Mouse (Mus musculus): ENCODE measurements around the gene Olfr1045. TPM values are rescaled to one million over a fixed set of nuclear protein-coding genes. Genes with fewer than 3 reads are reported as not detected.
"Not testable (repeated sequence)": the region's sequence is repeated elsewhere in the genome, so short reads cannot be mapped to it uniquely, and the experiment has no call there.

The Olfr1045 gene
- polyA plus RNA-seq (2015; fragmentation: Nextera tagmentation; extraction: Ambion mirVana): not detected in 2 replicates

DNA sequence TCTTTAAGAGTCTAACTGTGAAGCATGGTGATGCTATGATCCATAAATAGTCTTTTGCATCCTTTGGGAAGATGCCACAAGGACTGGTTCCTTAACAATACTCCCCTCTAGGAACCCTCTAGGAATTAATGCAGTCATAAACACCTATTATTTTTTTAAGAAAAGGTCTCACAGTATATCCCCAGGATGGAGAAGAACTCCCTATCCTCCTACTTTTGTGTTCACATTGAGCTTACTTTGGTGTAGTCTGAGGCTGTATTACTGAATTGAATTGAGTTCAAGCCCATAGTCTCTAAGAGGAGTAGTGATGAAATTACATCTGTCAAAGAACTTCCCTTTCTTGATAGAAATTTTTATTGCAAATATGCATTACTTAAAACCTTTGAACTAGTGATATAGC lies at the start of gene Olfr1045:
TSS of gene Olfr1045 (minus strand) at position 101 of the 400 bp plus-strand sequence.
- no peak within 1 kb of the TSS for H3K27ac ChIP-seq (ENCODE audit: low read length)
- H3K36me3 ChIP-seq (ENCODE audit: control insufficient read depth, insufficient read depth): no peaks in the 10 kb centered on the region
- H3K9me3 ChIP-seq (replicated peaks; ENCODE audit: control insufficient read depth, low read length): no peaks in the 10 kb centered on the region
- ATAC-seq (ENCODE audit: low read depth): no peak
- no peak within 1 kb of the TSS for H3K4me2 ChIP-seq (ENCODE audit: low read depth, low read length)
- no peak within 1 kb of the TSS for H3K4me3 ChIP-seq (ENCODE audit: low read depth, low read length)
- no peak within 1 kb of the TSS for H3K9ac ChIP-seq (ENCODE audit: low read depth, low read length)
- no peaks in the 10 kb centered on the region for H3K27me3 ChIP-seq (ENCODE audit: control insufficient read depth, insufficient read depth, low read depth, low read length)
- H3K4me1 ChIP-seq (ENCODE audit: control insufficient read depth, low read depth, low read length): no peaks in the 10 kb centered on the region

GRCm38 (mm10) chr2:86240189-86240588 lies 37.4 kb upstream of the Olfr1045 start, which contains the start of gene Olfr1048:
Gene Olfr1048, minus strand, starts transcription at chr2:86240289.
- H3K9ac ChIP-seq (ENCODE audit: low read depth, low read length): no peak within 1 kb of the TSS
- no peak for ATAC-seq (ENCODE audit: low read depth)
- H3K9me3 ChIP-seq (replicated peaks; ENCODE audit: control insufficient read depth, low read length): no peaks in the 10 kb centered on the region; the same call in 1 of the 2 replicates
- H3K27me3 ChIP-seq (ENCODE audit: control insufficient read depth, insufficient read depth, low read depth, low read length): no peaks in the 10 kb centered on the region
- H3K36me3 ChIP-seq (ENCODE audit: control insufficient read depth, insufficient read depth): no peaks in the 10 kb centered on the region
- no peaks in the 10 kb centered on the region for H3K4me1 ChIP-seq (ENCODE audit: control insufficient read depth, low read depth, low read length)
- no peak within 1 kb of the TSS for H3K4me2 ChIP-seq (ENCODE audit: low read depth, low read length)
- no peak within 1 kb of the TSS for H3K27ac ChIP-seq (ENCODE audit: low read length)
- no peak within 1 kb of the TSS for H3K4me3 ChIP-seq (ENCODE audit: low read depth, low read length)

DNA sequence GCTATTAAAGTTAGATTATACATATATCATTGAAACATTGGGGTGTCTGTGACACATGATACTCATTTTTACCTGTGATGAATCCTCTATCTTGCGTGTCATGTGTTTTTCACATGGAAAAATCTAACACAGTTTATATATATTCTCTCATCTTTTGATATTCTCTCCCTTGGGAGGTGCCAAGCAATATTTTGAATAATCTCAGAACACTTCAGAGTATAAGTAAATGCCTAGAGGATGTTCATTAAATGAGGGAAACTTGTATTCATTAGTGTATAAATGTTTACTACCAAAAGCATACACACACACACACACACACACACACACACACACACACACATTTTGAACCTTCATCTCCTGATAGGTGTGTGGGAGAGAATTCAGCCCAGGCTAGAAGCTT lies 28.5 kb upstream of the Olfr1045 start, which contains the start of gene Olfr1047:
TSS of gene Olfr1047 (minus strand) at position 101 of the 400 bp plus-strand sequence.
- no peak for ATAC-seq (ENCODE audit: low read depth)
- H3K9ac ChIP-seq (ENCODE audit: low read depth, low read length): no peak within 1 kb of the TSS
- no peaks in the 10 kb centered on the region for H3K36me3 ChIP-seq (ENCODE audit: control insufficient read depth, insufficient read depth)
- no peak within 1 kb of the TSS for H3K4me3 ChIP-seq (ENCODE audit: low read depth, low read length)
- H3K27me3 ChIP-seq (ENCODE audit: control insufficient read depth, insufficient read depth, low read depth, low read length): no peaks in the 10 kb centered on the region
- WGBS (ENCODE audit: insufficient replicate concordance): 56% methylated on average over 1 of the region's 1 CpGs
- no peak within 1 kb of the TSS for H3K27ac ChIP-seq (ENCODE audit: low read length)
- H3K9me3 ChIP-seq (replicated peaks; ENCODE audit: control insufficient read depth, low read length): no peaks in the 10 kb centered on the region; the same call in 1 of the 2 replicates
- H3K4me1 ChIP-seq (ENCODE audit: control insufficient read depth, low read depth, low read length): no peaks in the 10 kb centered on the region
- no peak within 1 kb of the TSS for H3K4me2 ChIP-seq (ENCODE audit: low read depth, low read length)

GRCm38 (mm10) chr2:86219214-86219613 lies 16.4 kb upstream of the Olfr1045 start, which contains the start of gene Olfr1046:
Gene Olfr1046, minus strand, starts transcription at chr2:86219314.
- no peaks in the 10 kb centered on the region for H3K9me3 ChIP-seq (replicated peaks; ENCODE audit: control insufficient read depth, low read length)
- no peak within 1 kb of the TSS for H3K9ac ChIP-seq (ENCODE audit: low read depth, low read length)
- H3K27me3 ChIP-seq (ENCODE audit: control insufficient read depth, insufficient read depth, low read depth, low read length): no peaks in the 10 kb centered on the region
- H3K4me2 ChIP-seq (ENCODE audit: low read depth, low read length): no peak within 1 kb of the TSS
- H3K36me3 ChIP-seq (ENCODE audit: control insufficient read depth, insufficient read depth): no peaks in the 10 kb centered on the region
- H3K27ac ChIP-seq (ENCODE audit: low read length): no peak within 1 kb of the TSS
- no peak within 1 kb of the TSS for H3K4me3 ChIP-seq (ENCODE audit: low read depth, low read length)
- WGBS (ENCODE audit: insufficient replicate concordance): 33% methylated on average over 2 of the region's 2 CpGs
- H3K4me1 ChIP-seq (ENCODE audit: control insufficient read depth, low read depth, low read length): no peaks in the 10 kb centered on the region
- ATAC-seq (ENCODE audit: low read depth): no peak

GRCm38 (mm10) chr2:86195863-86196262 lies 6.9 kb downstream of the Olfr1045 start:
- H3K4me2 ChIP-seq (ENCODE audit: low read depth, low read length): no peak overlapping the region
- no peak overlapping the region for H3K27ac ChIP-seq (ENCODE audit: low read length)
- H3K36me3 ChIP-seq (ENCODE audit: control insufficient read depth, insufficient read depth): no peaks in the 10 kb centered on the region
- H3K4me1 ChIP-seq (ENCODE audit: control insufficient read depth, low read depth, low read length): no peaks in the 10 kb centered on the region
- H3K27me3 ChIP-seq (ENCODE audit: control insufficient read depth, insufficient read depth, low read depth, low read length): no peaks in the 10 kb centered on the region
- no peak overlapping the region for H3K4me3 ChIP-seq (ENCODE audit: low read depth, low read length)
- no peak; the same call in 1 of the 2 replicates for ATAC-seq (ENCODE audit: low read depth)
- no peak overlapping the region for H3K9ac ChIP-seq (ENCODE audit: low read depth, low read length)
- H3K9me3 ChIP-seq (replicated peaks; ENCODE audit: control insufficient read depth, low read length): no peaks in the 10 kb centered on the region
- WGBS (ENCODE audit: insufficient replicate concordance): 28% methylated on average over 1 of the region's 1 CpGs

- H3K9ac ChIP-seq (ENCODE audit: low read depth, low read length): no peak within 1 kb of the TSS
- H3K4me3 ChIP-seq (ENCODE audit: low read depth, low read length): no peak within 1 kb of the TSS
- H3K27ac ChIP-seq (ENCODE audit: low read length): no peak within 1 kb of the TSS
- no peak for ATAC-seq (ENCODE audit: low read depth)
- no peaks in the 10 kb centered on the region for H3K27me3 ChIP-seq (ENCODE audit: control insufficient read depth, insufficient read depth, low read depth, low read length)
- H3K9me3 ChIP-seq (replicated peaks; ENCODE audit: control insufficient read depth, low read length): no peaks in the 10 kb centered on the region
- H3K4me2 ChIP-seq (ENCODE audit: low read depth, low read length): no peak within 1 kb of the TSS
- H3K4me1 ChIP-seq (ENCODE audit: control insufficient read depth, low read depth, low read length): no peaks in the 10 kb centered on the region
- no peaks in the 10 kb centered on the region for H3K36me3 ChIP-seq (ENCODE audit: control insufficient read depth, insufficient read depth)
Observed at GRCm38 (mm10) chr2:86185583-86185982, 17.2 kb downstream of the Olfr1045 start, which contains the start of gene Olfr52. Gene Olfr52, minus strand, starts transcription at chr2:86185683.

DNA sequence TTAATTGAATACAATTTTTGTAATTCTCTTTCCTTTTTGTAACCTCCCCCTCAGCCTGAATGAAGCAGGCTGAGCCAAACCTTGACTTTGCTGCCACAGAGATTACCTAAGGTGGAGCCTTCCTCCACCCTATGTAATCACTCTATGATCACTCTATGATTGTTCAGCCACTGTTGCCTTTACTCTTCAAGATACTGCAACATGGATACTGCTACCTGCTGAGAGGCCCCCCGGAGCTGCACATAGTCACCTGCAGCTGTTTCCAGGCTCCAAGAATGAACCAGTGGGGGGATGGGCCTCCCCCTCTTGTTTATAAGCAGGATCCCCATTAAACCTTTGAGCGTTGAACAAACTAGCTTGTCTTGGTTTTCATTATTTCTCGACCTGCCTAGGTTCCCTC lies 22.9 kb downstream of the Olfr1045 start:
- H3K4me2 ChIP-seq (ENCODE audit: low read depth, low read length): no peak overlapping the region
- H3K4me3 ChIP-seq (ENCODE audit: low read depth, low read length): no peak overlapping the region
- no peaks in the 10 kb centered on the region for H3K36me3 ChIP-seq (ENCODE audit: control insufficient read depth, insufficient read depth)
- H3K9ac ChIP-seq (ENCODE audit: low read depth, low read length): no peak overlapping the region
- 71% methylated on average over 3 of the region's 3 CpGs for WGBS (ENCODE audit: insufficient replicate concordance)
- H3K27ac ChIP-seq (ENCODE audit: low read length): no peak overlapping the region
- no peak for ATAC-seq (ENCODE audit: low read depth)
- no peaks in the 10 kb centered on the region for H3K9me3 ChIP-seq (replicated peaks; ENCODE audit: control insufficient read depth, low read length)
- H3K4me1 ChIP-seq (ENCODE audit: control insufficient read depth, low read depth, low read length): no peaks in the 10 kb centered on the region
- H3K27me3 ChIP-seq (ENCODE audit: control insufficient read depth, insufficient read depth, low read depth, low read length): no peaks in the 10 kb centered on the region

DNA sequence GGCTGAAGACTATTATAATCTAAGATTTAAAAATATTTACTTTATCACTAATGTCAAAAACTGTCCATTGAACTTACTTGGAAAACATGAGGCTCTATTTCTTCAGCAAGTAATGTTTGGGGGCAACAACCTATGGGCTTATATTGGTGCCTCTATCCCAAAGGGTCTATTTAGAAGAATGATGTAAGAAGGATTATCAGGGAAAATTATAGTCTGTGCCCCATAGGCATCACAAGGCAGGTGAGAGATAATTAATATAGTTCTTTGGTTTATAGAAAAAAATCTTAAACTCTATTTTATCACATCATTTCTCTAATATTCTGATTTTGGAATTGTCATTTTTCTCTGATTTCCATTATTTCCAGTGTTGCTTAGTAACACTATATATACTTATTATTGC lies 25.1 kb downstream of the Olfr1045 start, which contains the start of gene Olfr1044:
TSS of gene Olfr1044 (minus strand) at position 101 of the 400 bp plus-strand sequence.
- no peak within 1 kb of the TSS for H3K27ac ChIP-seq (ENCODE audit: low read length)
- no peak within 1 kb of the TSS for H3K4me2 ChIP-seq (ENCODE audit: low read depth, low read length)
- H3K27me3 ChIP-seq (ENCODE audit: control insufficient read depth, insufficient read depth, low read depth, low read length): no peaks in the 10 kb centered on the region
- ATAC-seq (ENCODE audit: low read depth): no peak
- H3K4me1 ChIP-seq (ENCODE audit: control insufficient read depth, low read depth, low read length): no peaks in the 10 kb centered on the region
- no peak within 1 kb of the TSS for H3K9ac ChIP-seq (ENCODE audit: low read depth, low read length)
- H3K36me3 ChIP-seq (ENCODE audit: control insufficient read depth, insufficient read depth): no peaks in the 10 kb centered on the region
- no peak within 1 kb of the TSS for H3K4me3 ChIP-seq (ENCODE audit: low read depth, low read length)
- H3K9me3 ChIP-seq (replicated peaks; ENCODE audit: control insufficient read depth, low read length): no peaks in the 10 kb centered on the region

- H3K9me3 ChIP-seq (replicated peaks; ENCODE audit: control insufficient read depth, low read length); H3K27ac ChIP-seq (ENCODE audit: low read length); H3K27me3 ChIP-seq (ENCODE audit: control insufficient read depth, insufficient read depth, low read depth, low read length); H3K9ac ChIP-seq (ENCODE audit: low read depth, low read length); ATAC-seq (ENCODE audit: low read depth); H3K4me2 ChIP-seq (ENCODE audit: low read depth, low read length); H3K4me1 ChIP-seq (ENCODE audit: control insufficient read depth, low read depth, low read length); H3K4me3 ChIP-seq (ENCODE audit: low read depth, low read length); H3K36me3 ChIP-seq (ENCODE audit: control insufficient read depth, insufficient read depth): not testable (repeated sequence)
- WGBS (ENCODE audit: insufficient replicate concordance): 26% methylated on average over 7 of the region's 7 CpGs
Observed at GRCm38 (mm10) chr2:86175422-86175821, 27.4 kb downstream of the Olfr1045 start.
